Mouse (Mus musculus) CH12.LX (cell line): ENCODE results near the gene Gm5108. TPM values are rescaled to one million over a fixed set of nuclear protein-coding genes. Genes with fewer than 3 reads are reported as not detected.

Experiments used
- DNase-seq: peaks from one replicate; pipeline ENCODE4 v3.0.0-alpha.2; 2013; ENCODE audit errors: extremely low read depth
- H3K27ac ChIP-seq: 2 replicates; pipeline ENCODE4 v1.5.1; 2012; ENCODE audit warnings: low read depth, mild to moderate bottlenecking, control low read depth, moderate library complexity; ENCODE audit not compliant: insufficient read depth
- H3K27me3 ChIP-seq: replicated peaks from 2 replicates; pipeline ENCODE3; 2012; ENCODE audit warnings: inconsistent platforms
- H3K36me3 ChIP-seq, 2 experiments: replicated peaks in 1 of 2; 2 replicates each; pipeline versions ENCODE3 to v1.6.1; 2012; ENCODE audit warnings: inconsistent platforms in 1 of 2, low read length in 1 of 2, mild to moderate bottlenecking in 1 of 2, mixed read lengths in 1 of 2, moderate library complexity in 1 of 2; ENCODE audit not compliant: control insufficient read depth in 1 of 2, insufficient read depth in 1 of 2
- H3K4me1 ChIP-seq, 2 experiments: 2 replicates each; pipeline ENCODE4 v1.6.1; 2012; ENCODE audit warnings: inconsistent platforms in 1 of 2, moderate library complexity in 1 of 2; ENCODE audit not compliant: insufficient read depth in 2 of 2, control insufficient read depth in 1 of 2
- H3K4me2 ChIP-seq: 2 replicates; pipeline ENCODE4 v1.6.1; 2012; ENCODE audit warnings: low read depth, mild to moderate bottlenecking, control low read depth; ENCODE audit not compliant: poor library complexity, insufficient read depth, severe bottlenecking
- H3K4me3 ChIP-seq, 3 experiments: fragments of 150-350 bp in 1 of 3; sonication (generic) in 1 of 3; replicated peaks in 1 of 3; 2 replicates each; pipeline versions ENCODE3 to v1.5.1; 2011 to 2012; ENCODE audit warnings: low read depth in 2 of 3, low read length in 2 of 3, mild to moderate bottlenecking in 2 of 3, moderate library complexity in 2 of 3, control low read depth in 1 of 3, improper control_type of control experiment in 1 of 3, inconsistent platforms in 1 of 3, mixed read lengths in 1 of 3; ENCODE audit not compliant: poor library complexity in 1 of 3
- H3K79me2 ChIP-seq: replicated peaks from 2 replicates; pipeline ENCODE4 v1.6.1; 2012; ENCODE audit warnings: mild to moderate bottlenecking, moderate library complexity; ENCODE audit not compliant: control insufficient read depth, poor library complexity, insufficient read depth, severe bottlenecking; ENCODE audit errors: extremely low read depth
- H3K9ac ChIP-seq: 2 replicates; pipeline ENCODE4 v1.6.1; 2012; ENCODE audit warnings: low read depth, mild to moderate bottlenecking, control low read depth, moderate library complexity; ENCODE audit not compliant: insufficient read depth
- H3K9me3 ChIP-seq: replicated peaks from 2 replicates; pipeline ENCODE3; 2012; ENCODE audit warnings: low read length, inconsistent platforms, mixed read lengths
- BHLHE40 ChIP-seq: IDR thresholded peaks from 2 replicates; pipeline ENCODE4 v1.6.1; 2011; ENCODE audit warnings: mild to moderate bottlenecking, low read depth, low read length, improper control_type of control experiment
- CHD2 ChIP-seq: IDR thresholded peaks from 2 replicates; pipeline ENCODE4 v1.6.1; 2011; ENCODE audit warnings: low read length, improper control_type of control experiment
- E2F4 ChIP-seq: IDR thresholded peaks from 2 replicates; pipeline ENCODE4 v1.6.1; 2011; ENCODE audit warnings: low read depth, low read length, improper control_type of control experiment; ENCODE audit not compliant: insufficient replicate concordance
- ELF1 ChIP-seq: IDR thresholded peaks from 2 replicates; pipeline ENCODE4 v1.6.1; 2014; ENCODE audit warnings: low read depth, mild to moderate bottlenecking, inconsistent platforms, low read length, improper control_type of control experiment
- EP300 ChIP-seq: IDR thresholded peaks from 2 replicates; pipeline ENCODE4 v1.6.1; 2011; ENCODE audit warnings: low read length, improper control_type of control experiment
- IRF4 ChIP-seq: IDR thresholded peaks from 2 replicates; pipeline ENCODE4 v1.6.1; 2014; ENCODE audit warnings: low read depth, mild to moderate bottlenecking, inconsistent platforms, low read length, improper control_type of control experiment
- MAFK ChIP-seq: IDR thresholded peaks from 2 replicates; pipeline ENCODE4 v1.6.1; 2011; ENCODE audit warnings: low read length, improper control_type of control experiment; ENCODE audit not compliant: insufficient replicate concordance
- MYC ChIP-seq: IDR thresholded peaks from 2 replicates; pipeline ENCODE4 v1.6.1; 2011; ENCODE audit warnings: low read depth, mild to moderate bottlenecking, improper control_type of control experiment, low read length
- NELFE ChIP-seq: IDR thresholded peaks from 2 replicates; pipeline ENCODE4 v1.6.1; 2011; ENCODE audit warnings: low read depth, low read length, improper control_type of control experiment
- RAD21 ChIP-seq: IDR thresholded peaks from 2 replicates; pipeline ENCODE4 v1.6.1; 2011; ENCODE audit warnings: low read depth, mild to moderate bottlenecking, low read length, improper control_type of control experiment, moderate library complexity
- RCOR1 ChIP-seq: conservative IDR thresholded peaks from 2 replicates; pipeline ENCODE4 v1.6.1; 2012; ENCODE audit warnings: low read depth, mild to moderate bottlenecking, inconsistent platforms, low read length, improper control_type of control experiment
- SIN3A ChIP-seq: IDR thresholded peaks from 2 replicates; pipeline ENCODE4 v1.6.1; 2012; ENCODE audit warnings: low read length, improper control_type of control experiment, inconsistent platforms
- ZC3H11A ChIP-seq: IDR thresholded peaks from 2 replicates; pipeline ENCODE4 v1.6.1; 2012; ENCODE audit warnings: low read depth, mild to moderate bottlenecking, inconsistent platforms, low read length, improper control_type of control experiment
- ZNF384 ChIP-seq: IDR thresholded peaks from 2 replicates; pipeline ENCODE4 v1.6.1; 2012; ENCODE audit warnings: low read depth, low read length, improper control_type of control experiment, inconsistent platforms
- dilution Hi-C: fragments of 300-500 bp; cut with MboI; formaldehyde crosslinking; loops from 2 replicates; pipeline ENCODE4 v1.14.3; 2020; ENCODE audit warnings: low sequenced_read_pairs; ENCODE audit not compliant: extremely low pct_unique_long_range_greater_than_20kb, extremely low pct_ligation_motif_present
- in situ Hi-C: fragments of 300-500 bp; cut with MboI; formaldehyde crosslinking; loops from 3 replicates; pipeline ENCODE4 v1.14.3; 2019; ENCODE audit warnings: low sequenced_read_pairs, low pct_ligation_motif_present, low pct_unique_long_range_greater_than_20kb, mixed read lengths
- polyA plus RNA-seq: library from polyadenylated mRNA; unstranded; fragments of >175 nt; gene quantifications from 2 replicates; pipeline ENCODE4 v1.2.1, GENCODE M21; 2012; ENCODE audit warnings: low read depth; ENCODE audit not compliant: insufficient read length
- total RNA-seq, 2 experiments: library from RNA; depleted of rRNA; stranded (reverse); fragments of 300-350 nt in 1 of 2; fragments of >200 nt in 1 of 2; gene quantifications; 2 replicates each; pipeline ENCODE4 v1.2.3; 2012 to 2014

Gm5108 gene
- total and polyA plus RNA-seq, 3 experiments, result not detected

- no peaks in the 10 kb centered on the region; a peak in 1 of 4 replicates for H3K4me1 ChIP-seq
- dilution Hi-C loops, result no loop called here
- no peak for TF ChIP-seq RCOR1
- TF ChIP-seq ZNF384, result peak; percentile 59
- TF ChIP-seq, all 38 proteins: peak for 1
- in situ Hi-C loops, result no loop called here
- H3K4me3 ChIP-seq, result no peak overlapping the region
- no peak overlapping the region for H3K9ac ChIP-seq
- no peak for DNase-seq
- no peaks in the 10 kb centered on the region for H3K27me3 ChIP-seq
- no peak overlapping the region for H3K4me2 ChIP-seq
- H3K36me3 ChIP-seq, result no peaks in the 10 kb centered on the region
- no peaks in the 10 kb centered on the region for H3K79me2 ChIP-seq
- no peak overlapping the region for H3K27ac ChIP-seq
- no peaks in the 10 kb centered on the region for H3K9me3 ChIP-seq
Observed at GRCm38 (mm10) chr5:67981946-67982526, 40.6 kb downstream of the Gm5108 start.

DNA sequence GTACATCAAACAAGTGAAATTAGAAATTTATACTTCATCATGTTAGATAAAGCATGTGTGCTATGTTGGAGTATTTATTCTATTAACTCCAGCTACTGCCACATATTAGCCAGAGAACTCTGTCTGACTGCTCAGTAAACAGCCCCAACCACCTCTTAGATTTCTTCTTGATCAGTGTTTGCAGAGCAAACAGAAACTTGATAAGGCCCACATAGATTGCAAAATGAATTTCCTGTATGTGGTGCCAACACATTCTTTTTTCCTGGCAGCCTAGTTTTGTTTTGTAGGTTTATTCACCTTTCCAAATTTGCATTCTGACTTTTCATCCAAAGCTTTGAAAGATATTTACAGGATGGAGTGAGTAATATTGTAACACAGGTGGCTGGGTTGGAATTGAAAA is 49.0 kb downstream of the Gm5108 start:
- H3K36me3 ChIP-seq, result no peaks in the 10 kb centered on the region
- no peak overlapping the region for H3K27ac ChIP-seq
- H3K9ac ChIP-seq, result no peak overlapping the region
- DNase-seq, result no peak
- dilution Hi-C loops, result no loop called here
- H3K4me1 ChIP-seq, result peaks cover 0 to 5% of the 10 kb centered on the region in 2 experiments; a peak in 1 of 4 replicates
- H3K9me3 ChIP-seq, result no peaks in the 10 kb centered on the region
- H3K4me3 ChIP-seq, result no peak overlapping the region
- TF ChIP-seq E2F4 (no peak), MYC (no peak), CHD2 (no peak), ELF1 (no peak), SIN3A (no peak), IRF4 (no peak), MAFK (no peak), RAD21 (no peak), NELFE (no peak), ZC3H11A (no peak)
- in situ Hi-C loops, result no loop called here
- H3K4me2 ChIP-seq, result no peak overlapping the region
- H3K27me3 ChIP-seq, result no peaks in the 10 kb centered on the region
- H3K79me2 ChIP-seq, result no peaks in the 10 kb centered on the region

GRCm38 (mm10) chr5:68002611-68003010 is 61.1 kb downstream of the Gm5108 start:
- no peaks in the 10 kb centered on the region for H3K27me3 ChIP-seq
- DNase-seq, result no peak
- in situ Hi-C loops, result loop anchor here (25.0 kb wide), 1 partner anchor 465 kb away; no protein-coding TSS in a partner anchor
- no peak overlapping the region for H3K4me3 ChIP-seq
- dilution Hi-C loops, result no loop called here
- peaks cover 2% of the 10 kb centered on the region for H3K9me3 ChIP-seq
- H3K27ac ChIP-seq, result no peak overlapping the region
- no peaks in the 10 kb centered on the region for H3K36me3 ChIP-seq
- no peaks in the 10 kb centered on the region for H3K79me2 ChIP-seq
- H3K4me2 ChIP-seq, result no peak overlapping the region
- no peak overlapping the region for H3K9ac ChIP-seq
- TF ChIP-seq EP300 (no peak), BHLHE40 (no peak), RAD21 (peak; percentile 2)
- TF ChIP-seq, all 38 proteins: peak for 1
- no peaks in the 10 kb centered on the region for H3K4me1 ChIP-seq
